Mouse (Mus musculus) urinary bladder, postnatal 14 days (tissue): ENCODE results near the gene Ctnnal1.
A peak's percentile ranks its signal among the peaks of the same experiment; 100 is the strongest.

Experiments used
- DNase-seq: peaks from one replicate; pipeline ENCODE4 v3.0.0; 2021; ENCODE audit warnings: low spot score

The Ctnnal1 gene

GRCm38 (mm10) chr4:56861551-56861950, 3.4 kb downstream of the Ctnnal1 start:
- DNase-seq: no peak

GRCm38 (mm10) chr4:56858733-56859132, 6.3 kb downstream of the Ctnnal1 start:
- no peak for DNase-seq

- no peak for DNase-seq
Measured at GRCm38 (mm10) chr4:56856371-56856949, 8.5 kb downstream of the Ctnnal1 start.

- no peak for DNase-seq
Measured at GRCm38 (mm10) chr4:56855935-56856334, 9.1 kb downstream of the Ctnnal1 start.

GRCm38 (mm10) chr4:56850724-56851123, 14.3 kb downstream of the Ctnnal1 start:
- DNase-seq: peak; percentile 38

GRCm38 (mm10) chr4:56848044-56848443, 16.9 kb downstream of the Ctnnal1 start:
- no peak for DNase-seq

GRCm38 (mm10) chr4:56847400-56847799, 17.6 kb downstream of the Ctnnal1 start:
- no peak for DNase-seq

- no peak for DNase-seq
Measured at GRCm38 (mm10) chr4:56845896-56846533, 19.0 kb downstream of the Ctnnal1 start.

GRCm38 (mm10) chr4:56844911-56845310, 20.1 kb downstream of the Ctnnal1 start:
- no peak for DNase-seq

- no peak for DNase-seq
Measured at GRCm38 (mm10) chr4:56843963-56844362, 21.0 kb downstream of the Ctnnal1 start.

GRCm38 (mm10) chr4:56842501-56842900, 22.5 kb downstream of the Ctnnal1 start:
- no peak for DNase-seq

GRCm38 (mm10) chr4:56840297-56840696, 24.7 kb downstream of the Ctnnal1 start:
- no peak for DNase-seq

GRCm38 (mm10) chr4:56837661-56838060, 27.3 kb downstream of the Ctnnal1 start:
- DNase-seq: no peak

GRCm38 (mm10) chr4:56831998-56832397, 33.0 kb downstream of the Ctnnal1 start:
- DNase-seq: no peak

GRCm38 (mm10) chr4:56831013-56831609, 33.9 kb downstream of the Ctnnal1 start:
- DNase-seq: no peak

- DNase-seq: peak; percentile 44
Measured at GRCm38 (mm10) chr4:56829511-56829921, 35.5 kb downstream of the Ctnnal1 start.

GRCm38 (mm10) chr4:56828932-56829331, 36.1 kb downstream of the Ctnnal1 start:
- no peak for DNase-seq

GRCm38 (mm10) chr4:56824231-56824630, 40.8 kb downstream of the Ctnnal1 start:
- DNase-seq: no peak

GRCm38 (mm10) chr4:56820017-56820550, 44.9 kb downstream of the Ctnnal1 start:
- no peak for DNase-seq

- no peak for DNase-seq
Measured at GRCm38 (mm10) chr4:56815131-56815530, 49.9 kb downstream of the Ctnnal1 start.

GRCm38 (mm10) chr4:56812096-56812495, 52.9 kb downstream of the Ctnnal1 start:
- no peak for DNase-seq

GRCm38 (mm10) chr4:56811642-56812041, 53.3 kb downstream of the Ctnnal1 start:
- no peak for DNase-seq

- no peak for DNase-seq
Measured at GRCm38 (mm10) chr4:56809050-56809449, 55.9 kb downstream of the Ctnnal1 start.
